Mouse (Mus musculus): ENCODE measurements around the gene Prkg1. TPM values are rescaled to one million over a fixed set of nuclear protein-coding genes. Genes with fewer than 3 reads are reported as not detected.
A peak's percentile ranks its signal among the peaks of the same experiment; 100 is the strongest.

The Prkg1 gene
- total RNA-seq, 2 experiments from 2014 or later: 18.8 to 19.1 TPM

DNA sequence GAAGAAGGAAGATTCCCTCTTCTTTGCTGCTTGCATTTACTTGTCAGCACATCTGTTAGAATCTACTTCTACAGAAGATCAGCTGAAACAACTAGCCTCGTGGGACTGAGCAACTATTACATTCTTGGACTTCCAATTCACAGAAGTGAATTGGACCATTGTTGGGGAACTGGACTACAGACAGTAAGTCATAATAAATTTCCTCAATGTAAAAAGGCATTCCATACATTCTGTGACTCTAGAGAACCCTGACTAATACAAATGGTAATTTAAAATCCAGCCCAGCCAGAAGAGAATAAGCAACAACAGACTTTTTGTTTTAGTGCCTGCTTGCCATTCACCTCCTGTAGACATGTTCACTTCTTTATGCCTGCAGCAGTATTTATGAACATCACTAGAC is 996.5 kb downstream of the Prkg1 start:
- intact Hi-C loops (cut with DNase I): no loop called here
- no peak for DNase-seq

DNA sequence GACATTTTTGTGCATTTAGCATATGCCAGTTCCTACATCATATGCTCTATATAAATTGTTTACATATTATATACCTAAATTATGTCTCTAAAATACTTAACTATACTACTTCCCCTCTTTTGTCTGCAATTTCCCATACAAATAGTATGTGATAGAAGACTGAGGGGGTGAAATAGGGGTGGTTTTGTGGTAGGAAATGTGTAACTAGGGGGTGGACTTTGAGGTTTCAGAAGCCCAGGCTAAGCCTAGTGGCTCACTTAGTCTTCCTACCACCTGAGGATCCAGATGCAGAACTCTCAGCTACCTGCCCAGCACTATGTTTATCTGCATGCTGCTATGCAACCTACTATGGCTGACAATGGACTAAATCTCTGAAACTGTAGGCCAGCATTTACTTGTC is 1020.4 kb downstream of the Prkg1 start:
- intact Hi-C loops (cut with DNase I): no loop called here
- DNase-seq: no peak

DNA sequence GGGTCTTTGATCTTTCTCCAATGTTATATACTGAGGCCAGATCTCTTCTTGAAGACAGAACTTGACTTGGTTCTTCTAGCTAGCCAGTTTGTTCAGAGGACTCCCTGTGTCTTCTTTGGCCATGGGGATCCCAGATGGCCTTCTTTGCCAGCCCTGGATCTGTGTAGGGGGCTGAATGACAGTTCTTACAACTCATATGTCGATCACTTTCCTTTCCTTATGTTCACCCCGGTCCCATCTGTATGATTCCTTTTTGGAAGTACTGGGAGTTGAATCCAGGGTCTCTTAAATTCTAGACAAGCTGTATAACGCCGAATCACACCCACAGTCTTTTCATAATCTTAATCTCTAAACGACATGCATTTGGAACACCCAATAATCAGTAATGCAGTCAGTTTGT is 1065.7 kb downstream of the Prkg1 start:
- DNase-seq: no peak
- intact Hi-C loops (cut with DNase I): no loop called here

DNA sequence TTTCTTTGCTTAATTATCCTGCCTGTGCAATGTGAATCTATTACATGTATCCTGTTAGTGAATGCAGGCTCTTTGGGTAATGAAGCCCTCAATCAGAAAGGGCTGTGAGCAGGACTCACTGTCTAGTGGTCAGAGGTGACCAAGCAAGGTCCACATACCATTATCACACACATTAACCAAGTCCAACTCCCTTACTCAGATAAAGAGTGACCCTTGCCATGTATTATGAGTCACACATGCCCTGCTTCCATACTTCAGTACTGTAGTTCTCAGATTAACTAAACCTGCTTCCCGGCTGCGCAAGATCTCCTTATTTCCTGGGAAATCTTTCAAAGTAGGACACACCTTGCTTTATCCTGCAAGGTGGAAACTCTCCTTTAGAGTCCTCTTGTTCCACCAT is 1073.6 kb downstream of the Prkg1 start:
- DNase-seq: no peak
- intact Hi-C loops (cut with DNase I): no loop called here

DNA sequence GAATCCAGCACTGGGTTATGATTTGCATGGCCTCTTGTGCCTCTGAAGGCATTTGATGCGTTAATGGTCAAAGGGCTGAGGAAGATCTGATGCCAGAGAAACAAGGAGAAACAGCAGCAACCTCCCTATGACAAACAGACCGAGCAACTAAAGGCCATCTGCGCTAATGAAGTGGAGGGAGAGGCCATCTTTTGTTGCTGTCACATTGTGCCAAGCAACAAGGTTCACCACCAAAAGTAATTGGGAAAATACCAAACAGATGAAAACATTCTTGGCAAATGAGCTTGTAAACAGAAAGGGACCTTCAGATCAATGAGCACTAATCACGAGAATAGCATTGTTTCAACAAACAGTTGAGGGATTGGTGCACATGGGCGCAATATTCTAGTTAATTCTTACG is 1074.1 kb downstream of the Prkg1 start:
- intact Hi-C loops (cut with DNase I): no loop called here
- no peak for DNase-seq

DNA sequence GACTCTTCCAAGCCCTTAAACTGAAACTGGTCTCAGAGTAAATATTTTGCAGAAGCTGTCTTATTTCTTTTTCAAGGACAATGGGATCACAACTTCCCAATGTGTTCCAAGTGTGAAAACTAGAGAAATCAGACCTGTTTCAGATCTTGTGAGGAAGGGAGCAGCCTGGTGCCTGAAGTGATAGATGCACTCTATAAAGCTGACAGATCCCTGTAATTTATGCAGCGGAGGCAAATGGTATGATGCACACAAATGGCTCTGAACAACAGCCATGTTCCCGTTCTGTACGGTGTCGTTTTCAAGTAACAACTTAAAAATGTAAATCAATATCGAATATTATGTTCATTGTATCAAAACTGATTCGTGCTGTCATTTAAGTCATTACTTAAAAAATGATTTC is 1076.9 kb downstream of the Prkg1 start:
- DNase-seq: no peak
- intact Hi-C loops (cut with DNase I): no loop called here

DNA sequence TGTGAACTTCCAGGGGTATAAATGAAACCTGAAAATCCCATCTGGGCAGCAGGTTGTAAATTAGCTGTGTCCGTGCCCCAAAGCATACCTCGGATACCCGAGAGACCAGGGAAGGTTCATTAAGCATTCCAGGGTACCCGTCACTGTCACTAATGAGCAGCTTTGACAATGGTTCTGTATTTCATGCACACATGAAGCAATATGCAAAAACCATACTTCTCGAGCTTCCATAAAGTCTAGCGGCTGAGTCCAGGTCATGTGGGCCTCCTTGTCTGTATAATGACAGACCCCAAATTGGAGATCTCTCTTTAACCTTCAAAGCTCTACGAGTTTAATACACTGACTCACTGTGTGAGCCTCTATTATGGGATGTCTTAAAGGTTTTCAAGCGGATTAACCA is 1088.5 kb downstream of the Prkg1 start:
- intact Hi-C loops (cut with DNase I): no loop called here
- DNase-seq: no peak

DNA sequence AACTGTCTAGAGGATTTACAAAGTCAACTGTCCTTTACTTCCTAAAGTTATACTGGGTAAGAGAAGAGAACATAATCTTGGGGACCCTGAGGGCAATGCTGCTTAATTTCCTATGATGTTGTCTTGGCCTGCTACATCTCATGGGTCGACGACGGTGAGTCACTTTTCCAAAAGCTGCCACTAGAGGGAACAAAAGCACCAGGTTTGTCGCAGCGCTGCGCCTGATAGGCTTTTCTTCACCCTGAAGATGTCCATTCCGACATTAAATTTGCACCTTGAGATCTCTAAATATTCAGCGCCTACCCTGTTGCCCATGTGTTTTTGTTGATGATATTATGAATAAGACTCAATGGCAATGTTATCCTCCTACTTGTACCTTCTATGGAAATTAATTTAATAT is 1100.6 kb downstream of the Prkg1 start:
- DNase-seq: peak; percentile 60 to 80
- intact Hi-C loops (cut with DNase I): loop anchor here (5.0 to 10.0 kb wide), 2 partner anchors 178 to 681 kb away; no protein-coding TSS in a partner anchor

DNA sequence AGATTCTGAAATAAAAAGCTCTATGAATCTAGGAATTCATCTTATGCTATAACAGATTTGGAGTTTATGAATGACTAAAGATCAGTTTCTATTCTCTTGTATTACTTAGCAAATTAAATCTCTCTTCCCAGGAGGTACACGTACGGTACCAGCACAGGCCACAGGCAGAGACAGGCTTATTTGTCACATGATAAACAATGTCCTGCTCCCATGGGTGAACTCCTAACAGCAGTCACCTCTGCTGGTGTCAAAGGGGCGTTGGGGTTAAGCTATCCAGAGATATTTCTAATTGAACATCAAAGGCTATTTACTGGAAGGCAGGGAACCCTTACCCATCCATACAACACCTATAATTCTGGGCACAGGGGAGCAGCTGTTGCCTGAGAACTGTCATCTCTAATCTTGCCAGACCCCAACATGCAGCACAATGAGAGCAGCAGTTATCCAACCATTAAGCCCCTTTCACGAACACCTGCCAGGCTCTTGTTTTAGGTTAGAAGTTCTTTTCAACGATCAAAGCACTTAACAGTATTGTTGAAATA is 1122.1 kb downstream of the Prkg1 start:
- DNase-seq: no peak
- intact Hi-C loops (cut with DNase I): no loop called here

DNA sequence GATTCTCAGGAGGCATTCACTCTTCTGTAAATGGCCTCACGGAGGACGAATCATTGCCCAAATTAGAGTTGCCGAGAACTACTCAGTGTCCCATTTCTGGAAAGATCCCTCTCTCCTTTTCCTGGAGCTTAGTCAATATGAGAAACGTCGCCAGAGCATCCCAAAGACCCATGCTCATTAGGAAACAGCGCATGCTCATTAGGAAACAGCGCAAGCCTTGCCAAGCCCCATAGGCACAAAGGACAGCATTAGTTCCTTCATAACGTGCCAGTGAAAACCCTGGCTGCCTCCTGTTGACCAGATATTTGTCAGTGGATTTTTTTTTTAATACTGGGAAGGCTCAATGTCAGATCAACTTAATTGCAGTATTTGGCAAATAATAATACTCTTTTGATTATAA is 1127.4 kb downstream of the Prkg1 start:
- no peak for DNase-seq
- intact Hi-C loops (cut with DNase I): no loop called here

DNA sequence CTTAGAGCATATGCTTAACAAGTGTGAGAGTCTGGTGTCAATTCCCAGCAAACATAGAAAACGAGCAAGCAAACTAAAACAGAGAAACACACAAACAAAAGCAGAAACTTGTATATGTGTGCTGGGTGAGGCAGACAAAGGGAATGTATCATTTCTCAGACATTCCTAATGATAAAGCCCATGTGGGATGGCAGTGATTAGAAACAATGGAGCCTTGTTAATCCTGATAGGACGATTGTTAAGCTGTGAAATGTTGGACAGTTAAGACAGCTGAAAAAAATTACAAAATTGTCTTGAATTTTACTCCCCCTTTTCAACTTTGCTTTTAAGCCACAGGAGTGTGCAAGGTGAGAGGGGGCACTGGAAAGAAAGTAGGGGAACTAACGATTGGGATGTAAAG is 1133.8 kb downstream of the Prkg1 start:
- intact Hi-C loops (cut with DNase I): no loop called here

DNA sequence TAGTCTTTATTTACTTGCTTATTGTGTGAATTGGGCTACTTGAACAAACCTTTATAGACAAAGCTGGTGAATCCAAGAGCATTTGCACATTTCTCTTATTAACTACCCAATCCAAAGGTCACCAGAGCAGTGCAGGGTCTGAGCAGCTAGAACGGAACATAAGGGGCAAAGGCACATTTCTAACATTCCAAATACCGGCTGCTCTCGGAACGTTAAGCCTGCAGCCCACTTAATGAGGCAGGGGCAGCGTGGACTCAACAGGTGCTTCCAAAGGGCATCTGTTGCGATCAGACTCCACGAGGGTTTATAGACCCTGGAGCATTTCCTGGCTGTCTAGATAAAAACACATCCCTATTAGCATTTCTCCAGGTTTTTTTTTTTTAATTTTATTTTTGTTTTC is 1138.8 kb downstream of the Prkg1 start:
- DNase-seq: no peak
- intact Hi-C loops (cut with DNase I): no loop called here

More for the DNA sequence above, 1133.8 kb downstream of the Prkg1 start:
- no peak for DNase-seq

DNA sequence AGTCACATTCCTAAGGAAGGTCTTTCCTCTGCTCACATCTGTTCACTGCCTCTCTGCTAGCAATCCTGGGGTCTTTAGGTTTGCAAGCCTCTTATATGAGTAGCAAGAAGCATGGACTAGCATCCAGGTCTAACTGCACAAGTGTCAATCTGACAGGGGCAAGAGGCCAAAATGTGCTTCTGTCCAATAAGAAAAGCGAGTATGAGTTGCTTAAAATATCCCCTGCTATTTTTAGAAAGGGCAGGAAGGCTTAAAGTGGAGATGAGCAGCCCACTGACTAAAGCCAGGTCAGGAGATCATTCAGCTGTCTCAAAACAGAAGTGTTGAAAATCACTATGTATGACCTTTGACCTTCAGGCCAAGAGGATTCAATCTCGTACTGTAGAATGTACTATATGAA is 1139.4 kb downstream of the Prkg1 start:
- peak; percentile 8 to 40 for DNase-seq
- intact Hi-C loops (cut with DNase I): no loop called here

DNA sequence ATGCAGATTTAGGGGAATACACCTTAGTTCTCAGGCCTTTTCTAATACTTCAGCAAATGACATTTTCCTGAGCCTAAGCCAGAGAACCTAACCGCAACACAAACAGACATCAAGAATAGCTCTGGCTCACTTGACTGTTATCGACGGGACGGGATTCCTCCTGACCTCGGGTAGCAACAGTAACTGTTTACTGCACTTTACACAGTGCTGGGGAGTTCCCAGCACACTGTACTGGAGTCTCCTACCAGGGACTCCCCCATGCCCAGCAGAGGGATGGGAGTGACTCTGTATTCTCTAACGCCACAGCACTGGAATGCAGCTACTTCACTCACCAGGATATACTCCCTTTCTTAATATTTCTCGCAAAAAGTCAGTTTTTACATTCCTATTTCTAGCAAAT is 1141.2 kb downstream of the Prkg1 start:
- intact Hi-C loops (cut with DNase I): no loop called here
- DNase-seq: peak; percentile 10 to 40

DNA sequence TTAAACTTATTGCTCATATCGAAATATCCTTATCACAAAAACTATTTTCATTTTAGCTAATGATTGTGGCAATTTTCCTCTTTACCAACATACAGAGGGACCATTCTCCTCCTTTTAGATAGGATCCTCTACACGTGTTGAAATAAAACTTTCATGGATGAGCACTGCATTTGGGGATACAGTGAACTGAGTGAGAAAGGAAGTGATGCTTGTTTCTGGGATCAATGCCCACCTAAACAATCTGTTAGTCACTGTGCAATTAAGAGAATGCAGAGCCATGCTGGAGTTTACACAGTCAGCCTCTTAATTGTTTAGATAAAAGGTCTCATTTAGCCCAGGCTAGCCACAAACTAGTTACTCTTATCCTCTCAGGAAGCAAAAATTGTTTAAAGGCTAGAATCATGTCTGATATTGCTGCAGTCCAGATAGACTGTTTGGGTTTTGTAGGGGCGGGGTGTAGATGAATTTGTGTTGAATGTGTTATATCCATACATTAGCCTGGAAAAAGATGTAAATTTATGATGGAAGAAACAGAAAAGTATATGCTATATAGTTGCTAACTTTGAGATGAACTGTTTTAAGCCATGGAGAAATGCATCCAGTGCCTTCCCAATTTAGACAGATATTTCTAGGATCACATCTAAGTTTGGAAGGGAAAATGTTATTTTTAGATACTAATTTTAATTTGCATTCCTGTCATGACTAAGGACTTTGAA is 1151.5 kb downstream of the Prkg1 start:
- DNase-seq: no peak
- intact Hi-C loops (cut with DNase I): no loop called here

DNA sequence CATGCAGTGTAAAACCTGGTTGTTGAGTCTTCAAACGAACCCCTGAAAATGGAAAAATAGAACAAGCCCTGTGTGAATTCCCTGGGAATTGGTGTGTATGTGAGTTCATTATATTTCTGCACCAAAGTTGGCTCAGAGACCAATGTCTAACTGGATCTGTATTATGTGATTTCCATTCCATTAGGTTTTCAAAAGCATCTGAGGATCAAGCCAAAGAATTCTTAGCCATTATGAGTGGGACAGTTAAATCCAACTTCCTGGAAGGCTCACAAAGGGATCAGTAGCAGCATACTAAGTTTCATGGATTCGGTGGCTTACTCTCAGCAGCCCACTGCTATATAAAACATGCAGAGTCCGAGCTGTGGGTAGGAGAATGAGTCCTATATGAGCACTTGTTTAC is 1178.5 kb downstream of the Prkg1 start:
- DNase-seq: no peak
- intact Hi-C loops (cut with DNase I): no loop called here

DNA sequence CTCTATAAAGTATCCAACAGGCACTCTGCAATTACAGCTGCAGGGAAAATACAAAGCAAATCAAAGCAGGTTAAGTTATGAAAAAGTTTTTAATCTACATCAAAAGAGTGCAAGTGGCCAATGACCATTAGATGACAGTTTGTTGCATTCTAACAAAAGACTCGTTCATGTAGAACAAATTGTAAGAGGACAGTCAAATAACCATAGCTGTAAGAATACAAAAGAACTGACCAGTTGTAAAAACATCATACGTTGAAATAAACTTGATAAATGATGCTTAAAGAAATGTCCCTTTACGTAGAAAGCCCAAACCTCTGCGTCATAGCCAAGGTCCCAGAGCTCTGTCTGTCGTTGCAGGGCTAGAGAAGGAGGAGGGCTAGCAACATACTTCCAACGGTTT is 1200.3 kb downstream of the Prkg1 start:
- intact Hi-C loops (cut with DNase I): no loop called here
- no peak for DNase-seq

DNA sequence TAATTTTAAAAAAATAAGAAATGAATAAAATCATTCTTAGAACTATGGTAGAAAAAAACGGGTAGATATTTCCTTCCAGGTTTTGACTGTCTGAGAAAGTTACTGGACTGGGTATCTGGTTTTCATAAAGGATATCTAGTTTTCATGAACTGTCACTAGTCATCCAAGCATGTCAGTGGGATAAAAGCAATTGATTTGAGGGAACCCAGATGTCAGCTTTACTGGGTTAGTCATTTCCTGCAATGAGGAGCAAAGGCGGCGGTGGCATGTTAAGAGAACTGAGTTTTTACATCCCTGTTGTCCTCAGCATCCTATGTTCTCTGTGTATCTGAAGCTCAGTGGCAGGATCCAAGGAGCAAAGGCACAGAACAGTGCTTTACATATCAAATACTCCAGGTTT is 1201.0 kb downstream of the Prkg1 start:
- intact Hi-C loops (cut with DNase I): no loop called here

DNA sequence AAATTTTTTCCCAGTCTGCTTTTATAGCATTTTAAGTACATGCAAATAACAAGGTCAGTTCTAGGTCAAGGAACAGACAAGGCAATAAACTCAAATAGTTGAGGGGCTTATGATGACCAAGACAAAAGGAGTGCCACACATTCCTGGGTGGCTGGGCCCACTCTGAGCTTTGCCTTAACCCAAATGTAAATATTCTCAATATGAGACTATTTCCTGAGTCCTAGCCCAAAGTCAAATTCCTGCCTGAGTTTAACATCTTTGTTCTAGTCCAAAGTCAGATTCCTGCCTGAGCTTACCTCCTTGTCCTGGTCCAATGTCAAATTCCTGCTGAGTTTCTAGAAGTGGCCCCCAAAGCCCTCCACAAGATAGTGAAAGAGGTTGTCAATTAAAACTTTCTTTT is 1206.8 kb downstream of the Prkg1 start:
- intact Hi-C loops (cut with DNase I): loop anchor here (10.0 kb wide), 1 partner anchor 133 kb away; no protein-coding TSS in a partner anchor
- no peak for DNase-seq

More for the DNA sequence above, 1201.0 kb downstream of the Prkg1 start:
- no peak for DNase-seq

DNA sequence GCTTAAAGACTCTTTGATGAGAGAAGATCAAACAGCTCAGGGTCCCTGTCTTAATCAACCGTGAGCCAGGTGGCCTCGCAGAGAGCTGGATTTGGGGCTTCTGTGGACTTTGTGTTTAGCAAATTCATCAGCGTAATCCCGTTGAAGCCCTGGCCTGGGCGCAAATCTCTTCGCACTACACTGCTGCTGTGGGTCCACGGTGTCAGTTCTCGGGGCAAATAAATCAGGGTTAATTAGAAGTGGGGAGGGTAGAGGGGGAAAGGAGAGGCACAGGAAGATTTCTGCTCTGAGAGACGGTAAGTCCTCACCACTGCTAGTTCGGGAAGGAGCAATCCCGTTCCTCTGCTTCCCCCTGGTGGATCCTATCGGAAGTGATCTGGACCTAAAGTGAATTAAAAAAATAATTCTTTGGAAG is 1210.4 kb downstream of the Prkg1 start:
- peak; percentile 58 to 82 for DNase-seq

DNA sequence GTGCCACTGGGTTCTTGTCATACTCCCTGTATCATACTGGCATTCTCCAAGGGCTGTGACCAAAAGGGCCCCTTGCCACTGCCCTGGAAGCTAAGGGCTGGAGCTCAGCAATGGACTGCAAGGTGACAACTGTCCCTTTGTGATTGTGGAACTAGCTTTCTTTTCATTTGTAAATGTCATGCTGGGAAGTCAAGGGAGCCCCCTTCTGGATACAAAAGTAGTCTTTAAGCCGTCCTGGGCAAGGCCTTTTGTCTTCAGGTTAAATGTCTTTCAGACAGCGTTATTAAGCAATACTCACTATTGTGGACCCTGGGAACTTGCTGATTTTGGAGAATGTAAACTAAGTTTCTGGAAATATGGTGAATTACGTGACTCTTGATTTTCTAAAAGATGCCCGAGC is 1211.1 kb downstream of the Prkg1 start:
- intact Hi-C loops (cut with DNase I): loop anchor here (1.0 to 10.0 kb wide), 4 partner anchors 129 to 335 kb away; no protein-coding TSS in a partner anchor
- DNase-seq: no peak

More for the DNA sequence above, 1210.4 kb downstream of the Prkg1 start:
- intact Hi-C loops (cut with DNase I): loop anchor here (1.0 to 10.0 kb wide), 4 partner anchors 130 to 336 kb away; no protein-coding TSS in a partner anchor

DNA sequence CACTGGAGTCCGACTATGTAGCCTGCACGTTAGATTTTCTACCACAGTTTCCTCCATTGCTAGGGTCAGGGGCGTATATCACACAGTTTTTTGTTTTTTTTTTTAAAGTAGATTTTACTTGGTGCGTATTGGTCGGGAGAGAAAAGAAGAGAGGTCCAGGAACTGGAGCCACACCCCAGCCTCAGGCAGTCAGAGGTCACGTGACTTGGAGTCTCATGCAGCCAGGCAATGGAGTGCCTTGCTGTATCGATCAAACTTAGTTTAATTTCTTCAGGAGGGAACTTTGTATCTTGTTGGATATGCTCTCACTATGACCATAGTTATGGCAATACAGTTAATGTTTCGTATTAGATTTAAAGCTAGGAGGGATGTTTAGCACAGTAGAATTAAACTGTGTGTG is 1212.6 kb downstream of the Prkg1 start:
- no peak for DNase-seq
- intact Hi-C loops (cut with DNase I): loop anchor here (10.0 kb wide), 1 partner anchor 127 kb away; no protein-coding TSS in a partner anchor

Data from heart, postnatal 14 days (tissue).